Mouse (Mus musculus) heart, postnatal 36 days (tissue): ENCODE measurements around the gene Rfc4. TPM values are rescaled to one million over a fixed set of nuclear protein-coding genes. Genes with fewer than 3 reads are reported as not detected.
"Not testable (repeated sequence)": the region's sequence is repeated elsewhere in the genome, so short reads cannot be mapped to it uniquely, and the experiment has no call there.

Experiments
- DNase-seq, 2 experiments: peaks; one replicate each; pipeline ENCODE4 v3.0.0; 2021 to 2022
- intact Hi-C: fragments of 180-260 bp; cut with DNase I; formaldehyde crosslinking; loops from one replicate; pipeline ENCODE4 v1.15.1; 2025
- total RNA-seq, 2 experiments: library from RNA; stranded (reverse); gene quantifications; 2 replicates each; pipeline ENCODE4 v1.2.3; 2021

Rfc4 gene
- total RNA-seq, 2 experiments from 2014 or later, result 5.7 to 7.2 TPM

DNA sequence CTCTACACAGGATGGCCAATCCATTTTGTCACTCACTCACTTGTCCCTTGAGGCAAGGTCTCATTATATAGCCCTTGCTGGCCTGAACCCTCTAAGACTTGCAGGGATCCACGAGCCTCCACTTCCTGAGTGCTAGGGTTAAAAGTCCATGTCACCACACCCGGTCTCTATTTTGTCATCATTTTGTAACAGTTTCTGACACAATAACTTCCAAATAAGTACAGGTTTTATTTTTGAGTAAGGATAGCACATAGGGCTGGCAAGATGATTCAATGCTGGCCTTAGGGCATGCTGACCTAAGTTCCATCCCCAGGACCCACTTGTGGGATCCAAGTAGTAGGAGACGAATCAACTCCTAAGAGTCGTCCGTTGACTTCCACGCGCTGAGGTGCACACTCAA is 21.4 kb downstream of the Rfc4 start:
- intact Hi-C loops, result loop anchor here (5.0 kb wide), 2 partner anchors 249 to 839 kb away; partner anchors contain the start of genes Dnajb11, Tbccd1 and Tra2b

DNA sequence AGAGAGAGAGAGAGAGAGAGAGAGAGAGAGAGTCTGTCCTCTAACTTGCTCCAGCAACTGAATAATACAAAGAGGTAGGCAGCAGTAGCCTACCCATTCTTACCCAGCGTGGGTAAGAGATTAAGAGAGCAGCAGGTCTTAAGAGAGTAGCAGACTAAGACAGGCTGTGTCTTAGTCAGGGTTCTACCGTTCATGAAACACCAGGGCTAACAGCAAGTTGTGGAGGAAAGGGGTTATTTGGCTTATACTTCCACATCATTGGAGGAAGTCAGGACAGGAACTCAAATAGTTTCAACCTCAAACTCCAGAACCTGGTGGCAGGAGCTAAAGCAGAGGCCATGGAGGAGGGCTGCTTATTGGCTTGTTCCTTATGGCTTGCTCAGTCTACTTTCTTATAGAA is 23.7 kb downstream of the Rfc4 start:
- no peak for DNase-seq
- intact Hi-C loops, result no loop called here

More for the DNA sequence above, 21.4 kb downstream of the Rfc4 start:
- no peak for DNase-seq

DNA sequence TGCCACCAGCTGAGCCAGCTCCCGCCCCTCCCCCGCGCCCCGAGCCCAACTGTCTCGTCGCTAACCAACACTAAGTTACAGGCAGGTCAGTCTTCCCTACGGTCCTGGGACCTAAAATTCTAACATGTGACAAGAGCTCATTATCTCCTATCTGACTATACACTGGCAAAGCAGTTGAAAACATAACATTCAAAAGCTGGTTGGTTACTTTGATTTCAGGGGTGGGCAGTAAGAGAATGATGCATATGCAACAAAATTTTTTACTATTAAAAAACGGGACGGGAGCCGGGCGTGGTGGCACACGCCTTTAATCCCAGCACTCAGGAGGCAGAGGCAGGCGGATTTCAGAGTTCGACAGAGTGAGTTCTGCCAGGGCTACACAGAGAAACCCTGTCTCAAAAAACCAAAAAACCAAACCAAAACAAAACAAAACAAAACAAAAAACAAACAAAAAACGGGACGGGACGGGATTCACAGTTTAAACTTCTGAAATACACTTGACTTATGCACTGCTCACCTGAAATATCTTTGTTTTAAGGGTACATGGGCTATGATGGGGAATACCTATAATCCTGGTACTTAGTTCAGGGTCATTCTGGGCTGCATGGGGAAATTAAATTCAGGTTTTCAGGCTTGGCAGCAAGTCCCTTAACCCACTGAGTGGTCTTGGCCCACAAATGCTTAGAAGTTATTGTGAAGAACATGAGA is 24.3 kb downstream of the Rfc4 start:
- DNase-seq, result no peak
- intact Hi-C loops, result no loop called here

DNA sequence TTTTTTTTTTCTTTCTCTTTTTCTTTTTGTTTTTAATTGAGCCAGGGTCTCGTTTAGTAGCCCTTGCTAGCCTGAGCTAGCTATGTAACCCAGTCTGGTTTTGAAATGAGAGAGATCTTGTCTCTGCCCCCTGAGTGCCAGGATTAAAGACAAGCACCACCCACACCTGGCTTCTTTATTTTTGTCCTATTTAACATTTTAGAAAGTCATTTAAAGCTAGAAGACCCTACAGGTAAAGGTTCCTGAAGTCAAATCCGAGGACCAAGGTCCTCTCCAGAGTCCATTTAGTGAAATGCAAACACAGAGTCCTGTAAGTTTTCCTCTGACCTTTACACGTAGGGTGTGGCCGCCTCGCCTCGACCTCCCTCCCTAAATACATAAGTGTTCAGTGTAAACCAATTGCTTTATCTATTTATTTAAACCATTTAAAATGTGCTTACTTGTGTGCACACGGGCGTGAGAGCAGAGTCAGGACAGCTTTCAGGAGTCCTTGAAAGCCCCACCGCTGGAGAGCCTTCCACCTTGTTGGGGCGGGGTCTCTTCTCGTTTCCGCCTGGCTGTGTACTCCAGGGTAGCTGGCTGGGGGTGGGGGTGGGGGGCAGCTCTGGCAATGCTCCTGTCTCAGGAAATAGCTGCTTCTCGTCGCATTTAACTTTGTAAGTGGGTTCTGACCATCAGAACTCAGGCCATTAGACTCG is 25.0 kb downstream of the Rfc4 start:
- intact Hi-C loops, result no loop called here

DNA sequence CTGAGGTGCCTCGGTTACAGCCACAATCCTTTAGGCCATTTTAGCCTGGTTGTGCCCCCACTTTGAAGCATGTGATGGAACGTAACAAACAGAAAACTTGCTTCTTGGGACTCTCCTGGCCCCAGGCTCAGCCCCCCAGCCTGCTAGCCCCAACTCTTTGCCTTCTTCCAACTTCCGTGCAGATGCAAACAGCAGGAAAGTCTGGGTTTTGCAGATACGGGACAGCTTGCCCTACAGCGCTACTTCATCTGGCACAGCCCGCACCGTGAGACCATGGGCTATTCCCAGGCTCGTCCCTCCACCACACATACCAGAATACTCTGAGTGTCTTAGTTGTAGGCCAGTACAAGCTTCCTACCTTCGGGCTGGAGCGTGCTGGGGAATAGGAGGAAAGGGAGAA is 26.9 kb downstream of the Rfc4 start:
- DNase-seq, result no peak
- intact Hi-C loops, result no loop called here

More for the DNA sequence above, 25.0 kb downstream of the Rfc4 start:
- DNase-seq, result no peak

DNA sequence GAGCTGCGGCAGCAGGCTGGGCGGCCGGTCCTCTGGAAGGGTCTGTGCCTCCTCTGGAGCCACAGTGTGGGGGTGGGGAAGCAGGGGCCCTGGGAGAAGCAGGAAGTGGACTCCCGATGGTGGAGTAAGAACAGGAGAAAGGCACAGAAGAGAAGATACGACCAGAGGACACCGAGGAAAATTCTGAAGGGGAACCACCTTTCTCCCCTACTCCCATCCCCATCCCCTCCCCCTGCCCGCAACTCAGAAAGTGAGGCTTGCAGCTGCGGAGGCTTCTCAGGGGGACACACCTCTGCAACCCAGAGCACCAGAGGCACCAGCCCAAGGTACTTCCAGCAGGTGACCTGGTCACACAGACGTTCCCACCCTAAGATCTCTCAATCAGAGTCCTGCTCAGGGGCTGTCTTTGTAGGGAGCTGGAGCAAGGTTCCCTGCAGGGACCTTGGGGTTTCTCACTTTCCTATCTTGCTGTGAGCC is 27.4 kb downstream of the Rfc4 start:
- intact Hi-C loops, result no loop called here
- DNase-seq, result peak in 1 of 2 experiments; percentile 23

DNA sequence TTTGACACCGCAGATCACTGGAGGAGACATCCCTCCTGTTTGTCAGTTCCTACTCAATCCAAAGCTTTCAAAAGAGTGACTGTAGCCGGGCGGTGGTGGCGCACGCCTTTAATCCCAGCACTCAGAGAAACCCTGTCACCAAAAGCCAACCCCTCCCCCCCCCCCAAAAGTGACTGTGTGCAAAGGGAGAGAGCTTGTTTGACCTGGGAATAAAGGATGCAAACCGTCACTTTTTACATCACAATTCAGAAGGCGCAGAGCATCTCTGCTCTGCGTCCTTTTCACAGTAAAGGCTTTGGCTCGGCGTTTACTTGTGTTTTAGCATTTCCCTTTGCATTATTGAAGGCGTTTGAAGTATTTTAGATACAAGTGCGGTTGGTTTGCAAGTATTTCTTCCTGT is 27.9 kb downstream of the Rfc4 start:
- intact Hi-C loops, result no loop called here
- no peak for DNase-seq

DNA sequence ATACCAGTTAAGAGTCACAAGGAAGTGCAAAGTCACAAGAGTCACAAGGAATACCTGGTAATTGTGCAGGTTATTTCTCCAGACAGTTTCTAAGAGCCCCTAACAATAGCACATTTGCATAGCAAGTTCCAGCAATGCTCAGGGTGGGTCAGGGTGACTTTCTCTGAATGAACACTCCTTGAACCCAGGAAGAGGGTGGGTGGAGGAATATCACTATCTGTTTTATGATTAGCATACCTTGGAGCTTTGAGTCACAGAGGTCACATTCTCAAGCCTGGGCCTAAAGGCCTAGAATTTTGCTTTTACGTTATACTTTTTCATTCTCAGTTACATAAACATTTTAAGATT is 29.5 kb downstream of the Rfc4 start:
- intact Hi-C loops, DNase-seq: not testable (repeated sequence)

DNA sequence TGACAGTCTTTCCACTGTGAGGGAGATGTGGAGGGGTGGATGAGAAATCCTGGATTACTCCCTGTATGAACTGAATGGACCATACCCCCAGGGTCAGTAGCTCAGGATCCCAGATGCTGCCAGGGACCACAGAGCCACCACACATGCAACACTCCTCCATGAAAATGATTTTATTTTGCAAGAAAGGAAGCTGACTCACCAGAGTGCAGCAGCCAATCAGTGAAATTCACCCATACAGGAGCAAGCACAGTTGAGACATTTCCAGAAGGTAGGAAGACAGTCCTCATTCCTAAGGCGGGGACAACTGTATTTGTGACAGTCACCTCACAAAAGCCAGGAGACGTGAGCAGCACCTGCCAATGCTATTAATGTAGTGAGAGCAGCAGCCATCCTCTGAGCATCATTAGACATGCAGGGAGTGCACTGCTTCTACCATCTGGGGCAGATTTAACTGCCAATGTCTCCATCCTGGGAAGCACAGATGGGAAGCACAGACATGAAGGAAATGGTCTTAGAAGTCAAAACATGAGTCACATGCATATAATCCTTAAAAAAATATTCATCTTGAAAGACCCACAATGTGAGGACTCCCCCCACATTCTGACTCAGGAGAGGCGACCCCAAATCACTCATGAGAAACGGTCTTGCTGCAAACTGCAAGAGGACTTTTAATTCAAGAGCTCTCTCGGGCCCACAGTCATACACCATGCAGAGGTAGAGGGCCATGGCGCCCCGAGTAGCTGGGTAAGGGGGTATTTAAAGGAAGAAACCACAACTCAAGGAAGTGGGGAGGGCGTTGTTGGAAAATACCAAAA is 30.0 kb downstream of the Rfc4 start:
- intact Hi-C loops, result not testable (repeated sequence)

DNA sequence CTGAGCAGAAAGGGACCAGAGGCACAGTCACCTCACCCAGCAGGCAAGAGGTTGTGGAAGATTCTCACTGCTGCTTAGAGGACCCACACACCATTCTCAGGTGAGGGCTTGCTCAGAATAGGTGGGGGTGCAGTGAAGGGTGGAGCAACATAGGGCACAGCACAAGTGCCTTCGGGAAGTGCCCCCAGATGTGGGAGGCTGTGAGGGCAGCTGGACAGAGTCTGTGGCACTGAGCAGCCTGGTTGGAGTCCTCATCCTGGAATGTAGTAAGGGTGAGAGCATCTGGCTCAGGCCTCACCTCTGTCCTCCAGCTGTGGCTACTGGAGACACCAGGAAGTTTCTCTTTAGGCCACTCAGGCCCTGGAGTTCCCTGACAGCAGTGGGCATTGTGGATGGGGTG is 30.7 kb downstream of the Rfc4 start:
- intact Hi-C loops, DNase-seq: not testable (repeated sequence)

More for the DNA sequence above, 30.0 kb downstream of the Rfc4 start:
- DNase-seq, result not testable (repeated sequence)

DNA sequence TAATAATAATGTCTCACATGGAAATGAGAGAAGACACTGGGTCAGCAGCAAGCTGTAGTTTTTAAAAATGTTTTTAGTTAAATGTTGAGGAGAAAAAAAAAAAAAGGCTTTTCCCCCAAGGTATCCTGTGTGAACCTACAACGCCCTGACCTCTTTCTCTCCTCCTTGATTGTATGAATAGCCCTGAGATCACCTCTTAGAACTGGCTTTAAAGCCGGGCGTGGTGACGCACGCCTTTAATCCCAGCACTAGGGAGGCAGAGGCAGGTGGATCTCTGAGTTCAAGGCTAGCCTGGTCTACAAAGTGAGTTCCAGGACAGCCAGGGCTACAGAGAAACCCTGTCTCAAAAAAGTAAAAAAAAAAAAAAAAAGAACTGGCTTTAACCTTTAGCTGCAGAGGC is 32.0 kb downstream of the Rfc4 start:
- DNase-seq, intact Hi-C loops: not testable (repeated sequence)

DNA sequence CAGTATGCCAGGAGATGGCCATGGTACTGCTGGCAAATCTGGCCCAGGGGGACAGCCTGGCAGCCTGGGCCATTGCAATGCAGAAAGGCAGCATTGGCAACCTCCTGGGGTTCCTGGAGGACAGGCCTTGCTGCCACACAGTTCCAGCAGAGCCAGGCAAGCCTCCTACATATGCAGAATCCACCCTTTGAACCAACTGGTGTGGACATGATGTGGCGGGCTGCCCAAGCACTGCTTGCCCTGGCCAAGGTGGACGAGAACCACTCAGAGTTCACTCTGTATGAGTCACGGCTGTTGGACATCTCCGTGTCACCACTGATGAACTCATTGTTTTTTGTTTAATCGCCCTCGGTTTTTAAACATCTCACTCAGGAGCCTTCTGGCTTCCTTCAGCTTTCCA is 33.4 kb downstream of the Rfc4 start:
- intact Hi-C loops, result no loop called here
- DNase-seq, result no peak

DNA sequence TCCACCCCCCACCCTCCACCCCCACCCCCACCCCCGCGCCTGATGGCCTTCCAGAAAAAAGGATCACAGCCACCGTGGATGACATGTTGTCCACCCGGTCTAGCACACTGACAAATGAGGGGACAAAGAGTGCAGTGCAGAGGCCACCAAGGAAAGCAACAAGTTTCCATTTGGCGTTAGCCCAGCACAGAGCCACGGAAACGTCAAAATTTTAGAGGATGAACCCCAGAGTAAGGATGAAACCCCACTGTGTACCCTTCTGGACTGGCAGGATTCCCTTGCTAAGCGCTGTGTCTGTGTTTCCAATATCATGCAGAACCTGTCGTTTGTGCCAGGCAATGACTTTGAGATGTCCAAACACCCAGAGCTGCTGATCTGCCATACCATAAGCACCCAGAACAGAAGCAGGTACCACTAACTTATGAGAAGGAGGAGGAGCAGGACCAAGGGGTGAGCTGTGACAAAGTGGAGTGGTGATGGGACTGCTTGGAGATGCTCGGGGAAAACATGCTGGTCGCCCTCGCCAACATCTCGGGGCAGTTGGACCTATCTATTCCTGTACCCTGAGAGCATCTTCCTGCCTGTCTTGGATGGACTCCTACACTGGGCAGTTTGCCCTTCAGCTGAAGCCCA is 34.1 kb downstream of the Rfc4 start:
- no peak for DNase-seq
- intact Hi-C loops, result no loop called here

DNA sequence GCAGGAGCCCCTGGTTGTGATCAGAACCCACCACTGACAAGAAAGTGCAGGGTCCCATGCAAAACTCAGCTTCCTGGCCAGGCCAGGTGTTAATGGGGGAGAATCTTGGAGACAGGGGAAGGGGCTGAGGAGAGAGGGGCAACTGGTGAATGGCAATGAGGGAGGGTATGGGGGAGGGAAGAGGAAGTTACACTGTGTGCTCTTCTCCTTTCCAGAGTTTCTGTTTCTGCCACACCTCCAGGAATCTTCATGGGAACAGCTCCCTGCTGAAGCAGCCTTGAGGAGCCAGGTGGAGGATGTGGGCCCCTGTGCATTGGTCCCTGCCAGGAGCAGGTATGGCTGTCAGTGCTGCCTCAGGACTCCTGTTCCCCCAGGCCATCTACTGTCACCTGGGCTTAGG is 36.2 kb downstream of the Rfc4 start:
- DNase-seq, intact Hi-C loops: not testable (repeated sequence)

DNA sequence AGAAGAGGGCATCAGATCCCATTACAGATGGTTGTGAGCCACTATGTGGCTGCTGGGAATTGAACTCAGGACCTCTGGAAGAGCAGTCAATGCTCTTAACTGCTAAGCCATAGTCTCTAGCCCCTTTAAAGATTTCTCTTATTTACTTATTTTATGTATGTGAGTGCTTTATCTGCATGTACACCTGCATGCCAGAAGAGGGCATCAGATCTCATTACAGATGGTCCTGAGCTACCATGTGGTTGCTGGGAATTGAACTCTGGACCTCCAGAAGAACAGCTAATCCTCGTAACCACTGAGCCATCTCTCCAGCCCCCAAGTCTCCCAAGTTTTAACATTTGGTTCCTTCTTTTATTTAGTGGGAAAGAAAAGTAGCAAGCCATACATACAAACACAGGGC is 39.0 kb downstream of the Rfc4 start:
- intact Hi-C loops, result loop anchor here (5.0 kb wide), 1 partner anchor 314 kb away; no protein-coding TSS in a partner anchor

DNA sequence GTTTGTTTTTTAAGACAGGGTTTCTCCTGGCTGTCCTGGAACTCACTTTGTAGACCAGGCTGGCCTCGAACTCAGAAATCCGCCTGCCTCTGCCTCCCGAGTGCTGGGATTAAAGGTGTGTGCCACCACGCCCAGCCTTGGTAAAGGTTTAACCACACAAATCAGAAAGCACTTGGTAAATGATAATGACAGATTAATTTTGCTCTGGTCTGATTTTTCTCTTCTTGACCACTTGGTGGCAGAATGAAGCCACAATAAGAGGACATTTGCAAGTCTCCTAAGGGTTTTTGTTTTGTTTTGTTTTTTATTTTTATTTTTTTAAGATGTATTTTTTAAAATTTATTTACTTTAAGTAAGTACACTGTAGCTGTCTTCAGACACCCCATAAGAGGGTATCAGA is 39.8 kb downstream of the Rfc4 start:
- intact Hi-C loops, result loop anchor here (1.0 to 5.0 kb wide), 2 partner anchors 48 to 315 kb away; no protein-coding TSS in a partner anchor
- DNase-seq, result not testable (repeated sequence)

More for the DNA sequence above, 39.0 kb downstream of the Rfc4 start:
- DNase-seq, result not testable (repeated sequence)

DNA sequence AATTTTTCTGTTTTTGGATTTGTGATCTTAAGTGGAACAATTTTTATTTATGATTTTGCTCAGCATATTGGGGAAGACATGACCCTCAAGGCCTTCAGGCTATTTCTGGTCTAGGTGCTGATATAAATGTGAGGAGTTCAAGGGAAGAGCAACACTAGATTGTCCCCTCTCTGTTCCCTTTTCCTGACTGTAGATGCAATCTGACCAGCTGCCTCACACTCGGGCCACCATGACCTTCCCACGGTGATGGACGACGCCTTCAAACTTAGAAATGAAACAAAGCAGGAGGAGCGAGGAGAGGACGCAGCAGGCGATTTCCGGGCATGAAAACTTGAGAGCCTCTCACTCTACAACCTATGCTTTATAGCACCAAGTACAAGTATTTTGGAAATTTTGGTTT is 40.4 kb downstream of the Rfc4 start:
- not testable (repeated sequence) for DNase-seq
- intact Hi-C loops, result loop anchor here (1.0 to 5.0 kb wide), 2 partner anchors 48 to 315 kb away; no protein-coding TSS in a partner anchor

DNA sequence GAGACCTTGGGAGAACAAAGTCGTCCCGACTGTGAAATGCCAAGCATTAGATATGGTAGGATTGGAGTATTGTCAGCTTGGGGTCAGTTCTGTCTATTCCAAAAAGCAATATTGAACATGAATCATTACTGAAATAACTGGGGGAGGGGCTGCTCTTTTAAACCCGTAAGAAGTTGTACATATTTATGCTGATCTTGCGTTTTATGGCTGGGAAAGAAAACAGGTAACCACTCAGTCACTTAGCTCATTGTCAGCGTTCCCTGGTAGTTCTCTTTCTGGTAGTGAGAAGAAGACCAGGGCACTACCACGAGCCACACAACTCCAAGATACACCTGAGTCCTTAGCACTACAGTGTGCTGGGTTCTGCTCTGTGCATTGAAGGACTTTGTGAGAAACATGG is 50.0 kb downstream of the Rfc4 start:
- intact Hi-C loops, DNase-seq: not testable (repeated sequence)
